Mouse (Mus musculus) forebrain, embryonic 14.5 days (tissue): ENCODE measurements around the gene Cxcr4. TPM values are rescaled to one million over a fixed set of nuclear protein-coding genes. Genes with fewer than 3 reads are reported as not detected.

Experiments
- ATAC-seq: fragments of 200-750 bp; cut with Nextera tagmentation; 2 replicates; pipeline ENCODE4 v1.8.0; 2017; ENCODE audit warnings: mild to moderate bottlenecking, moderate library complexity
- DNase-seq: peaks from one replicate; pipeline ENCODE4 v3.0.0-alpha.2; 2015; ENCODE audit warnings: low spot score
- H3K27ac ChIP-seq: fragments of 300-500 bp; sonication (generic); 2 replicates; pipeline ENCODE4 v1.5.1; 2014; ENCODE audit warnings: low read depth, mild to moderate bottlenecking, control low read depth, low read length, moderate library complexity
- H3K27me3 ChIP-seq: fragments of 300-500 bp; sonication (generic); replicated peaks from 2 replicates; pipeline ENCODE4 v1.6.1; 2014; ENCODE audit warnings: low read length, control low read depth, mixed read lengths; ENCODE audit not compliant: control insufficient read depth, insufficient read depth
- H3K36me3 ChIP-seq: fragments of 300-500 bp; sonication (generic); 2 replicates; pipeline ENCODE4 v1.6.1; 2014; ENCODE audit warnings: low read length, control low read depth; ENCODE audit not compliant: control insufficient read depth, insufficient read depth
- H3K4me1 ChIP-seq: fragments of 300-500 bp; sonication (generic); 2 replicates; pipeline ENCODE4 v1.6.1; 2014; ENCODE audit warnings: antibody characterized with exemption, low read length, control low read depth; ENCODE audit not compliant: control insufficient read depth, insufficient read depth
- H3K4me2 ChIP-seq: fragments of 300-500 bp; sonication (generic); 2 replicates; pipeline ENCODE4 v1.6.1; 2014; ENCODE audit warnings: mild to moderate bottlenecking, control low read depth, low read length
- H3K4me3 ChIP-seq: fragments of 300-500 bp; sonication (generic); 2 replicates; pipeline ENCODE4 v1.5.1; 2014; ENCODE audit warnings: low read depth, low read length, control low read depth
- H3K9ac ChIP-seq: fragments of 300-500 bp; sonication (generic); 2 replicates; pipeline ENCODE4 v1.6.1; 2014; ENCODE audit warnings: mild to moderate bottlenecking, low read length, control low read depth, moderate library complexity
- H3K9me3 ChIP-seq: fragments of 300-500 bp; sonication (generic); replicated peaks from 2 replicates; pipeline ENCODE4 v1.6.1; 2016; ENCODE audit warnings: low read length, control low read depth, mixed read lengths; ENCODE audit not compliant: control insufficient read depth
- WGBS: fragments of 180-500 bp; shearing (Covaris S2); extraction: QIAGEN DNeasy Blood & Tissue Kit; methylation state at CpG from one replicate; pipeline ENCODE4 v1.1.7; 2014; 5-methylcytosine and 5-hydroxymethylcytosine counted together
- polyA plus RNA-seq: library from polyadenylated mRNA; unstranded; fragments of >200 nt; fragmentation: Nextera tagmentation; extraction: Ambion mirVana; gene quantifications from 2 replicates; pipeline ENCODE4 v1.2.1, GENCODE M21; 2014

The Cxcr4 gene
- polyA plus RNA-seq, 1 experiment from 2014 or later = 13.5 TPM

DNA sequence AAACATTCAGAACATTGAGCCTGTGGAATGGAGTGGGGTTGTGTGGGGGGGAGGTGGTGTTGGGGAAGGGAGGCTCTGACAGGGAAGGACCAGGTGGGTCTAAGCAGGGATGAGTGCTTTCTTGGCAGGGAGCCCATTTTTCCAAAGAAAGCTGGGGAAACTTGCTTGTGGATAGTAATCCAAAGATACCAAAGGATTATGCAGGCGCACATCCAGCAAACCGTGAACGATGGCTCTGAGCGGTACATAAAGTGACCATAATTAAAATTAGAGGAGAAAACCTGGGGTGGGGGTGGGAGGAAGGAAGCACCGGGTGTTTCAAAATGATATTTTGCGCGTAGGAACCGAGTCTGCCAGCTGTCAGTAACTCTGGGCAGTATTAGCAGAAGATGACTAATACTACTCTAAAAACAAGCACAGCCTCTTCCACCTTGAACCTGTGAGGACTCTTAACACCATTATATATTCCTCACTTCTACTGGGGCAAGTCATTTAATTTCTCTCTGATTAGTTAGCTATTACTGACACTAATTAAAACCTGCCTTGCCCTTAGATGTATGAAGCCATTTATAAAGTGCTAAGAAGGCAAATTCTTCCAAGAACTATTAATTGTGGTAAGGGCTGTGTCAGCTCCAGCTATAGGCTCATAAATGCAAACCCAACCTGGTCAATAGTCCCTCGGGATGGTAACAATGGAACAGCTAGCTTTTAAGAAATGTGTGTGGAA, 30.9 kb upstream of the Cxcr4 start:
- peak; percentile 64 for DNase-seq
- peak; percentile 79 for ATAC-seq
- Histone ChIP-seq H3K4me1 (peaks cover 15% of the 10 kb centered on the region), H3K27ac (no peak overlapping the region), H3K36me3 (no peaks in the 10 kb centered on the region), H3K9me3 (no peaks in the 10 kb centered on the region), H3K4me3 (no peak overlapping the region), H3K9ac (no peak overlapping the region), H3K4me2 (peak overlapping the region; percentile 6; the same call in 1 of the 2 replicates), H3K27me3 (no peaks in the 10 kb centered on the region)
- WGBS = 24% methylated on average over 9 of the region's 9 CpGs

DNA sequence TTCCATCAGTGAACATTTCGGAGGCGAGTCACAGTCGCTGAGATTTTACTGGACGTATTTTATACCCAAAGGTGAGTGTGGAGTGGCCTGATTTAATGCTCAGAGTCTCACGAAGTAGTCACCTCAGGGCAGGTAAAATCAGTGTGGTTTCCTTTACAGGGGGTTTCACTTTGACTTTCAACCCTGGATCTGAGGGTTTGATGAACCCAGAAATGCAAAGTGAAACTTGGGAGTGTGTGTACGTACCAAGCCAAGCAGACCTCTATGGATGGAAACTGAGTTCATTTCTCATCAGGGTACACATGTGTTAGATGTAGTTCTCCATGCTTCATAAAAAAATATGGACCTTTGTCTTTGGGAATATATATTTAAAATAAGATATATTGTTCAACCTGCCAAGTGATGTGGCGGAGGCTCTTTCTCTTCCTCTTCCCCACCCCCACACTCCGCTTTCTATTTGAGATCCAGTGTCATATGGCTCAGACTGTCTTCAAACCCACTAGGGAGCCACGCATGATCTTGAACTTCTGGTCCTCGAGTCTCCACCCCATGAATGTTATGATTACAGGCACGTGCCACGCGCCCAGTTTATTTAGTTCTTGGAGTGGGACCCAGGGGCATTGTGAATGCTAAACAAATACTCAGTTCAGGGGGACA, 25.7 kb upstream of the Cxcr4 start:
- DNase-seq = no peak
- 94% methylated on average over 13 of the region's 13 CpGs for WGBS
- no peak for ATAC-seq
- Histone ChIP-seq H3K4me1 (peaks cover 6% of the 10 kb centered on the region), H3K36me3 (no peaks in the 10 kb centered on the region), H3K9ac (no peak overlapping the region), H3K4me3 (no peak overlapping the region), H3K27ac (no peak overlapping the region), H3K27me3 (no peaks in the 10 kb centered on the region), H3K4me2 (no peak overlapping the region), H3K9me3 (no peaks in the 10 kb centered on the region)

DNA sequence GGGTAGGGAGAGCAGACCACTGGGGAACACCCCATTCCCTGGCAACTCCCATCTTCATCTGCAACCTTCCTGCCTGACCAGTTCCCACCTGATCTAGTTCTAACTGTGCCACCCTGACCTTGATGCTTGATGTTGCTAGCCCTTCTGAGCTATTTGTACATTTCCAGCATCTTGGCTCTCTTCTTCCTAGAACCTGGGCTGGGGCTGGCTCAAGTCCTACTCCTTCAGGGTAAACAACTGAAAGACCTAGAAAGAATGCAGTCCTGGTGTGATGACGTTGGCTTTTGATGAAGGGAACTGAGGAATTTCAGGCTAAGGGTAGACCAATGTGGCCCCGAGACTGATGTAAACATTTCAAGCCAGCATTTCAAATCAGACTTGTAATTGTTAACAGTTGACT, 24.5 kb upstream of the Cxcr4 start:
- Histone ChIP-seq H3K36me3 (no peaks in the 10 kb centered on the region), H3K4me3 (no peak overlapping the region), H3K27me3 (no peaks in the 10 kb centered on the region), H3K4me1 (peaks cover 2% of the 10 kb centered on the region; the same call in 1 of the 2 replicates), H3K9me3 (no peaks in the 10 kb centered on the region), H3K9ac (no peak overlapping the region), H3K27ac (no peak overlapping the region), H3K4me2 (no peak overlapping the region)
- DNase-seq (no peak), ATAC-seq (no peak)
- 76% methylated on average over 2 of the region's 2 CpGs for WGBS

DNA sequence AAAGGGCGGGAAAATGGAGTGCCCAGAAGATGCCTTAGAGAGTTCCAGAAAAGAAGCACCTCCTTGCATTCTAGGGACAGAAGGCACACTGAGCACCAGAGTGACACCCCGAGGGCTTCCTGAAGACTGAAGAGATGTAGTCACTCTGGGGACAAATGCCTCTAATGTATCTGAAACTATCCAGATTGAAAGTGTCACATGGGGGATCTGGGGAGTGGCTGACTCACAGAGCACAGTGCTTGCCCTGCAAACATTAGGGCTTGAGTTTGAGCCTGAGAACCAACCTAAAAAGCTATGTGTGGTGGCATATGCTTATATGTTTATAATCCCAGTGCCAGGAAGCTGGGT, 23.3 kb upstream of the Cxcr4 start:
- no peak overlapping the region for H3K4me2 ChIP-seq
- H3K36me3 ChIP-seq = no peaks in the 10 kb centered on the region
- H3K9me3 ChIP-seq = no peaks in the 10 kb centered on the region
- WGBS = 72% methylated on average over 2 of the region's 2 CpGs
- no peaks in the 10 kb centered on the region for H3K27me3 ChIP-seq
- H3K27ac ChIP-seq = no peak overlapping the region
- H3K4me1 ChIP-seq = no peaks in the 10 kb centered on the region
- ATAC-seq (no peak), DNase-seq (no peak)
- H3K9ac ChIP-seq = no peak overlapping the region
- no peak overlapping the region for H3K4me3 ChIP-seq

DNA sequence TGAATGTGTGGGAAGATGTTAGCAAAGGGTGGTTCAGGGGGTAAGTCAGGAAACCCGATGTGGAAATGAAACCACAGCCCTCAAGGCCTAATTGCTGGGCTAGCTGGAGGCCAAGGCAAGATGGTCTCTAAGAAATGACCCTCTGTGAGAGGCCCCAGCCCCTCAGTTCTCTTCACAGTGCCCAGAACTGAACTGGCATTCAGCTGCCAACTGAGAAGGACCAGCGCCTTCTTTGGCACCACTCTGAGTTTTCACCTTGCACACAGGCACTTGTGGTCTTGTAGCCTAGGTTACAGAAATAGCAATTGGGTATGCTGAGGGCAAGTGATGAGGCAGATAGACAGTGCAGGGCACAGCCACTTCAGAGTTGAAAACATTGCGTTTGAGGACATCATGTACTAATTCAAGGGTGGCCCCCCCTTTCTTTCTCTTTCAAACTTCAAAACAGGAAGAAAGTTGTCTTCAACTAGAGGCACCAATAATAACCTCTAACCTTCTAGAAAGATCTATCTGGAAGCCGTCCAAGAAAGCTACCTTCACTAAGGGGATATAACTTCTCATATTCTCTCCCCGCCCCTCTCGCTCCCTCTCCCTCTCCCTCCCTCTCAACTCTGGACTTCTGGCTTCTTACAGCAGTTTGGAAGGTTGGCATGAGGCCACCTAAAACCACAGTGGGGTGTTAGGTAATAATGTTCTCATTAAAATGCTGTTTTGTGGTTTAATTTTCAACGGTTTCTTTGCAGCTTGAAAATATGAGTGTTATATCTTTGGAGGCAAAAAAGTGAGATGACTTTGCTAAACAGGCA, 22.8 kb upstream of the Cxcr4 start:
- Histone ChIP-seq H3K27ac (no peak overlapping the region), H3K4me3 (no peak overlapping the region), H3K9ac (no peak overlapping the region), H3K4me2 (no peak overlapping the region), H3K9me3 (no peaks in the 10 kb centered on the region), H3K4me1 (no peaks in the 10 kb centered on the region), H3K36me3 (no peaks in the 10 kb centered on the region), H3K27me3 (no peaks in the 10 kb centered on the region)
- ATAC-seq (no peak), DNase-seq (no peak)
- 88% methylated on average over 7 of the region's 7 CpGs for WGBS

DNA sequence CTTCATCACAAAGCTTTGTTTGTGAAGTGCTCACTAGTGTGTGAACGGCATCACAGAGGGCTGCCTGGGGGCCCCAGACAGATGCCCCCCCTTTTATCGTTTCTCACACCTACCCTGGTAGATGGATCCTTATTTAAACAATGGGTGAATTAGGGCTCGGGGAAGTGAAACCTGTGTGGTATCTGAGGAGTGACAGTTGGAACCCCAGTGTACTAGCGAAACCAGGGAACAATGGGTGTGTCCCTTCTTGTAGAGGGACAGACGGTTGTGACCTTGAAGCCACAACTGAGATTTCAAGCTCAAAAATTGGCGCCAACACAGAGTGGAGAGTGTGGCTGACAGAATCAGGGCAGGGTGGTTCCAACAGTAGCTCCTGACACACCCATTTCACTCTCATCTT, 16.0 kb upstream of the Cxcr4 start:
- no peak overlapping the region for H3K4me3 ChIP-seq
- H3K36me3 ChIP-seq = no peaks in the 10 kb centered on the region
- no peaks in the 10 kb centered on the region for H3K9me3 ChIP-seq
- H3K9ac ChIP-seq = no peak overlapping the region
- WGBS = 68% methylated on average over 6 of the region's 6 CpGs
- DNase-seq (no peak), ATAC-seq (no peak)
- no peaks in the 10 kb centered on the region for H3K27me3 ChIP-seq
- H3K27ac ChIP-seq = no peak overlapping the region
- H3K4me2 ChIP-seq = no peak overlapping the region
- H3K4me1 ChIP-seq = no peaks in the 10 kb centered on the region

DNA sequence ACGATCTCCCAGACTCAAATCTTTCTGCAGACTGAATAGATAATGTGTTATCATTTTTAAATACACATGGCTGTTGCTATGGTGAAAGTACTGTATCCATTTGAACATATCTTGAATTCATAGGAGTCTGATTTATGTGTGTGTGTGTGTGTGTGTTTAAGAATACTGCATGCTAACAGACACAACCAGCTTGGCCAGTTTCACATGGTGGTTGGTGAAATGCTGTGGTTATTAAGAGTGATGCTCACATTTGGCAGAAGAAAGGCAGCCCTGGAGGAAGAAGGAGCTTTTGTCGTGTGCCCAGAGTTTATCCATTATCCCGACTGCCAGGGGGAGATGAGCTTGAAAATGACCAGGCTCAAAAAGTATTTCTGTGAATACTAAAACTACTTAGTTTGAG, 15.3 kb upstream of the Cxcr4 start:
- no peak overlapping the region for H3K4me2 ChIP-seq
- no peaks in the 10 kb centered on the region for H3K9me3 ChIP-seq
- H3K27ac ChIP-seq = no peak overlapping the region
- H3K27me3 ChIP-seq = no peaks in the 10 kb centered on the region
- no peaks in the 10 kb centered on the region for H3K36me3 ChIP-seq
- no peak overlapping the region for H3K9ac ChIP-seq
- H3K4me3 ChIP-seq = no peak overlapping the region
- 64% methylated on average over 3 of the region's 3 CpGs for WGBS
- no peak for DNase-seq
- no peak for ATAC-seq
- no peaks in the 10 kb centered on the region for H3K4me1 ChIP-seq

DNA sequence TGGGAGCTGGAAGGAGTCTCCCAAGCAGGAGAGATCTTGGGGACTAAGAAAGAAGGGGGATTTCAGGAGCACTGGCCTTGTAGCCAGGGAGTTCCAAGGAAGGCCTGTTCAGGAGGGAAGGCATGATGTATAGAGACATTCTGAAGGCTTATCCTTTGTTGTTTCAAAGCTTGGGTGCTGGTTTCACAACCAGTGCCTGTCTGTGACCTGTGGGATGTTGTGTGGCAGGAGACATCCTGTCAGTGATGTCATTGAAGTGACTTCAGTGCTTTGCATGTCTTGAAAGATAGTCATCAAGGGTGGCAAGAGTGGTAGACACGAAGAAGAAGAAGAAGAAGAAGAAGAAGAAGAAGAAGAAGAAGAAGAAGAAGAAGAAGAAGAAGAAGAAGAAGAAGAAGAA, 13.7 kb upstream of the Cxcr4 start:
- no peak overlapping the region for H3K9ac ChIP-seq
- H3K27me3 ChIP-seq = no peaks in the 10 kb centered on the region
- DNase-seq = no peak
- no peak for ATAC-seq
- H3K4me3 ChIP-seq = no peak overlapping the region
- H3K9me3 ChIP-seq = no peaks in the 10 kb centered on the region
- no peaks in the 10 kb centered on the region for H3K36me3 ChIP-seq
- no peak overlapping the region for H3K4me2 ChIP-seq
- no peak overlapping the region for H3K27ac ChIP-seq
- H3K4me1 ChIP-seq = no peaks in the 10 kb centered on the region
- WGBS = 80% methylated on average over 1 of the region's 1 CpGs
